Mouse (Mus musculus) left cerebral cortex, adult 11 months (tissue): ENCODE measurements around the gene Fstl3.

ENCODE experiments used
- DNase-seq: peaks from one replicate; pipeline ENCODE4 v3.0.0; 2022; ENCODE audit warnings: low spot score

The Fstl3 gene

DNA sequence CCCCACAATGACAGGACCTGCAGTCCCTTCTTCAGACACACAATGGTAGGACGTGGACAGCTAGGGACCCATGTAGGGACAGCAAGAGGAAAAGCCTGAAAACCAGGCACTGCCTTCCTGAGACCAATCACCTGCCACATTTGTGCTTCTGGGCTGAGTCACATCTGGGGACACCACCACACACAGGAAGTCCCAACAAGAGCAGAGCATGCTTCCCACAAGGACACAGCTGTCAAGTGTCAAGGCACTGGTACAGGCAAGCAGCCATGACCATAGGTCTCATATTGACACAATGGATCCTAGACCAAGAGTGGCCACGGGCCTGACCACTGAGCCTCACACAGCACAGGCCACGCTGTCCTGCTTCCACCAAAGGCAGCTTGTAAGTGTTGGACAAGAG is 14.2 kb upstream of the Fstl3 start:
- no peak for DNase-seq

DNA sequence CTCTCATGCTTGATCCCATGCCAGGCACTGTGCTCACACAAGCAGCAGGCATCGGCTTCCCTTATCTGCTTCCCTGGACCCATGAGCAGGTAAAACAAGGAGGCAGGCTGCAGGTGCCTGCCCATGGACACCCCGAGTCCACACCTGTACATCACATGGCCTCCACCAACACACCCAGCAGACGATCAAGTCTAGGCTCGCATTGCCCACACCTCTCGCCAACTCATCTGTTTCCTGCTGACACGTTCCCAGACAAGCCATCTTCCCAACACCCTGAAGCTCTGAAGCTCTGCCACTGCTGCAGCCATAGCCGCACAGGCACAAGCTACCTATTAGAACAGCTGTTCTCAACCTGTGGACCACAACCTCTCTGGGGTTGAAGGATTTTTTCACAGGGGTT is 12.8 kb upstream of the Fstl3 start:
- DNase-seq, result no peak

DNA sequence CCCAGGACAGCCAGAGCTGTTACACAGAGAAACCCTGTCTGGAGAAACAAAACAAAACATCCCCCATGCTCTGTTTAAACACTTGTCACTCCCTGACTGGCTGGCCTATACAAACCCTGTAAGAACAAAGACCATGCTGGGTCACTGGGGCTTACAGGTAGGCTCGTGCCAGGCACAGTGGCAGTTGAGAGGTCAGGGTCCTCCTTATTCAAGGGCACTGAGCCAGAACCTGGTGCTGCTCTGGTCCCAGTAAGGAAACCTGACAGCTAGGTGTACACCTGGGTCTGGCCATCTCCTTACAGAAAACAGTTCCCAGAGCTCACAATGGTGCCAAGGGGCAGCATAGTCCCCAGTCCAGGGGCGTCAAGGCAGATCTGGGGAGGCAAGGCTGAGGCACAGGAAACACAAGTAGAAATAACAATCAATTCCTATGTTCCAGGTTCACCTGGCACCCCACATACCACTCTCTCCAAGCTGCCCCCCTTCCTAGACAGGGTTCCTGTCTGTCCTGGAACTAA is 11.8 kb upstream of the Fstl3 start:
- no peak for DNase-seq

DNA sequence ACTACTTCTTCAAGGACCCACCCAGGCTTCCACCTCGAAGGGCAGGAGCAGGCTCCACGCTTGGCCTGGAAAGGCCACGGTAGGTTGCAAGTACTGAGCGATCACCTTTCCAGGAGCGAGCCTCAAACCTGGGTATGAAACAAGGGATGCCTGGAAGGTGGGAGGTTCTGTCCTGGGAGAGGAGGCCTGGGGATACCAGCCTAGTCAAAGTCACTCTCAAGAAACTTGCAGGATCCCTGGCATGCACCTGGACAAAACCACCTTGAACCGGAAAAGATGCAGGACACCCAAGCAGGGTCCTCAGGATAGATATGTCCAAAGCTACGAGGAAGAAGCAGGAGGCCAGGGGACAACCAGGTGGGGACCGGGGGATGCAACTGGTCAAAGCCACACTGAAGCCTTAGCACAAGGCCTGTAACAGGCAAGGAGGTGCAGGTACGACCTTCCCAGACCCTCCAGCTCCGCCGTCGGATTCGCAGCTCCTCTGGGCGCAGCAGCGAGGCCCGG is 11.0 kb upstream of the Fstl3 start:
- no peak for DNase-seq

DNA sequence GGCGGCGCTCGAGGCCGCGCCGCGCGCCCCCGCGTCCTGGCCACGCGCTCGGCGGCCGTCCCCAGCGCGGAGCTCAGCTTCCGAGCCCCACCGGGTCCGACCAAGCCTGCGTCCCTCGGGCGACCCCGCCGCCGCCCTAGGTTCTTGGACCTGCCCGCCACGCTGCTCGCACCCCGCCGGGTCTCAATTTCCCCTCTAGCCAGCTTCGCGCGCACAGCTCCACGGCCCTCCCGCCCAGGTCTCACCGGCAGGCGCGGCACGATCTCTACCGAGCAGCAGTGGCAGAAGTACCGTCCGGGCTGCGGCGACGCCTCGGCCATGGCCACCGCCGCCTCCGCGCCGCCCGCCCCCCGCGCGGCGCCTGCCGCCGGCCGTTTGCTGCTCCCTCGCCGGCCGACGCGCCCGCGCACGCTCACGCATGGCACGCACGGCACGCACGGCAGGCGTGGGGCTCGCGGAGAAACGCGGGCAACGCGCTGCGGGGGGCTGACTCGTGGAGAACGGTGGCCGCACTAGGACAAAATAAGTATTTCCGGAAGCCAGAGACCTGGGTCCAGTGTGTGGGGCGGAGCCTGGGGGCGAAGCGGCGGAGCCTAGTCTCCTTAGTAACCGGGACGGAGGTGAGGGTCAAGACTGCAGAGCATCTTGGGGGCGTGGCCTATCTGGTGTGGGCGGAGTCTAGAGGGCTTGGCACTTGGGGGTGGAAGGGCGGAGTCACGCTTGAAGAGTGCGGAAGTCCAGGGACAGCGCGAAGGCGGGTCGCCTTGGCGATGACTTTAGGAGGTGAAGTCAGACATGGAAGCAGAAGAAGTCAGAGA is 10.4 kb upstream of the Fstl3 start, which contains the start of gene Rnf126:
Gene Rnf126 (minus strand): TSS at position 445 of the 818 bp plus-strand sequence.
- peak; percentile 99 for DNase-seq

DNA sequence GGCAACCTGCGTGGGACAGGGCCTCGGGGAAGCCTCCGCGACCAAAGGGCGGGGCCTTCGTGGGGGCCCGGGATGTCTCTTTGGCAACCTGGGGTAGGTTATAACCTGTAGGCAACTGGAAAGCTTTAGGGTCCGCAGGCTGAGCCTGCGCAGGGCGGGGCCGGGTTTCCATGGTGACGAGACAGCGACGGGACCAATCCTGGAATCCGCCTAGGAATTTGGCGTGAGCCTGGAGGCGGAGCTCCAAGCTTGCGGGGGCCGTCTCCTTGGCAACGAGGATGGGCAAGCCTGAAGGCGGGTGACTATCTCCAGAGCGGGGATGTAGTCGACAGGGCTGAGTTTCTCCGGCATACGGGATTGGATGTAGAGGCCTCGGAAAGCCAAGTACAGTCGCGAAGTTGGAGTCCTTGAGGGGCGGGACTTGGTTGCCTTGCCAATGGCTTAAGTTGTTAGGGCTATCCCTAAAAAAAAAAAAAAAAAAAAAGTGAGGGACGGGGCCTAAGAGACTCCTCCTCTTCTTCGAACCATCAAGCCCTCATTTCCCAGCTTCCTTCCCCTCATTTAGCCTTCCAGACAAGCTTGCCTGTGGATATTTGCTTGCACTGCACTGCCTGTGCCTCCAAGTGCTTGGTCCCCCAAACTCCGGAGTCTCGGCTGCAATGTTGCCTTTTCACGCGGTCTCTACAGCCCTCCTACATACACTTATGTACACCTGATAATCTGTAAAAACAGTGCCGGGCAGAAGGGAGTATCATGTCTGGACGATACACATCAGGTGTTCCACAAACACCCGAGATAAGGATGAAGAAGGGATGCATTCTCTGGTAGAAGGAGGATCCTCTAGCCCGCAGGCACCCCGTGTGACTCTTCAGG is 9.5 kb upstream of the Fstl3 start:
- DNase-seq, result peak; percentile 93

DNA sequence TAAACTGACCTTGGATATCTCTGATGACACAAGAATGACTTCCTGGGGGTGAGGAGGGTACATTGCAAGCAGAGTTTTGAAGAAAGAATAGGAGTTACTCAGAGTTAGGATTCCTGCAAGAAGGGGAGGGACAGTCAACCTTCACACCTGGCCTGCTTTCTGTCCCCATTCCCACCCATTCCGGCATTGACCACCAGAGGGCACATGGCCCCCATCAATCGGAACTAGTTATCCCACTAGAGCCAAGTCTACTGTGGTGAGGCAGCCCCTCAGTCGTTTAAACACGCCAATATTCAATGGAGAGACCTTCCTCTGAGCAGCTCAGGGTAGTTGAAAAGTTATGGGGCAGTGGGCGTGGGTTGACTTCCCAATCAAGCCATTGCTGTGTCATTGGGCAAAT is 8.7 kb upstream of the Fstl3 start:
- DNase-seq, result no peak

DNA sequence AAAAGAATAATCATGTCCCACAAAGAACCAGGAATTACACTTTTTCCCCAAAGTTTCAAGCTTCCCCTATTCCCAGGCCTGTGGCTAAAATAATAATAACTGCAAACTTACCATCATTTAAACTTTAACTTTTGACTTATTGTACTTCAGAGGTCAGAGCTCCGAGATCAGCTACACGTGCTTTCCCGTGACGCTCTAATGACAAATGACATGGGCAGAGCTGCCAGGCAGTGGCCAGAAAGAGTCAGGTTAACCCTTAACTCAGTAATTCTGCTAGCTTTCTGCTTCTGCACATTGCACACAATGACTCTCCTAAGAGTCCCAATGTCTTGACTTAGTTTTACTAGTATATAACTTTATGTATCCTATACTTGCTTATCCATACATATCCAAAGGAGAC is 7.7 kb upstream of the Fstl3 start:
- no peak for DNase-seq

DNA sequence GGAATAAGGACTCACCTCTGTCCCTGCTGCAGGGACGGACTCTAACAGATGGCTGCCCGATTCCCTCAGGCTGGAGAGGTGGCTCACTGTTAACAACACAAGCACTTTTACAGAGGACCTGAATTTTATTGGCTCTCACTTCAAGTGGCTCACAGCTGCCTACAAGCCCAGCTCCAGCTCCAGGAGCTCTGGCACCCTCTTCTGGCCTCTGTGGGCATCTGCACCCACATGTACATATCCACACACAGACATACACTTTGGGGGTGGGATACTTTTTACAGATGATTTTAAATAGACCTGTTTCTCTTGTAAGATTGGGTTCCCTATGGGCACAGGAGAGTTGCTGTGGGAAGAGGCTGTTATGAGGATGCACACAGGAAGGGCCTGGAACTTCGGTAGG is 4.8 kb upstream of the Fstl3 start:
- DNase-seq, result no peak

DNA sequence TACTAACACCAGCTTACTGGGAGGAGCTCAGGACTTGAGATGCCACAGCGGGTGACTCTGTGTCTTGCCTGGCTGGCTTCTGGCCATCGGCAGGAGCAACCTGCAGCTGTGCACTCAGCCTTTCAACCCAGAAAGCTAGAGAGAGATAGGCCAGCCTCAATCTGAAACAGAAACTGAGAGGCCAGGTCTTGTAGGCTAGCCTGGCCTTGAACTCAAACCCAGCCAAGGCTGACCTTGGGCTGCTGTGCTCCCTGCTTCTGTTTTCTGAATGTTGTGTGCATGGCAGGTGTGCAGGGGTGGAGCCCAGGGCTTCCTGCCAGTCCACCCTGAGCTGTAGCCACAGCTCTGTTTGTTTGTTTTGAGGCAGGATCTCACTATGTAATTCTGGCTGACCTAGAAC is 3.9 kb upstream of the Fstl3 start:
- DNase-seq, result no peak

DNA sequence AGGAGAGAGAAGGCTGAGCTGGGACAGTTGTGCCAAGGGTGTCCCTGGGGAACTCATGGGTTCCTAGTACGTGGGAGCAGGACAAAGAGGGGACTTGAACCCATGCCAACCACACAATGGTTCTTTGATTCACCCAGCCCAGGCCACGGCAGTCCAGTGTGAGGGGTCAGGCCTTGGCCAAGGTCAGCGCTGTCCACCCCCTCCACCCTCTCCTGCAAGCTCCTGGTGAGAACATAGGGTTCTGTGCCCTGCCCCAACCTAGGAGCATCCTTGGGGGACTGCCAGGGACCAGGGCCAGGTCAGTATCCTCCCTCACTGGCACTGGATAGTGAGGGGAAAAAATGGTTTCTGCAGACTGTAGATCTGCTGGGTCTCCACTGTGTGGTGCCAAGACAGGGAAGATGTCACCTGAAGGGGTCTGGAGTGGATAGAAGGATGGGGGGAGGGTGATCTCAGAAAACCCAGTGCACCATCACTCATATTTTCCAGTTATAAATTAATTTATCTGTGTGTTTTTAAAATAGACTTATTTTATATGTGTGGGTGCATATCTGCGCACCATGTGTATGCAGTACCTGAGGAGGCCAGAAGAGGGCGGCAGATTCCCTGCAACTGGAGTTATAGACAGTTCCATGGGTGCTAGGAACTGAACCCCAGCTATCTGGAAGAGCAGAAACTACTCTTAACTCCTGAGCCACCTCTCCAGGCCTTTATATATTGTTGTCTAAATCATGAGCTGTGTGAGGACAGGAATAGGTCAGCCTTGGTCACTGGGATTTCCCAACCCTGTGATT is 2.4 kb upstream of the Fstl3 start:
- DNase-seq, result no peak

DNA sequence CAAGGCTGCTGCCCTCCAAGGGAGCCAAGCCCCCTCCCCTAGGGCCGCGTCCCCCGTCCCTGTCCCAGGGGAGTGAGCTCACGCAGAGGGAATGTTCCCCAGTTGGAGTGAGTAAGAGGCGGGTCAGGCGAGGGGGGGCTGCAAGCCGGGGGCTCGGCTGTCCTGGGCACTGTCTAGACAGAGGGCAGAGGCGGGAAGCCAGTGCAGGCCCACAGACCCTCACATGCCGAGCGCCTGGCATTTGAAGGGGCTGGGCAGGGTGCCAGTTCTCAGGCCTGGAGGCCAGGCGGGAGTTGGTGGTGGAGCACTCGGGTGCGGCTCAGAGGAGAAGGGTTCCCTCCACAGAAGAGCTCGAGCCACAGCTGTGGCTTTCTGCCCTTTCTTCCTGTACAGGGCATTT is 934 bp downstream of the Fstl3 start:
- no peak for DNase-seq

DNA sequence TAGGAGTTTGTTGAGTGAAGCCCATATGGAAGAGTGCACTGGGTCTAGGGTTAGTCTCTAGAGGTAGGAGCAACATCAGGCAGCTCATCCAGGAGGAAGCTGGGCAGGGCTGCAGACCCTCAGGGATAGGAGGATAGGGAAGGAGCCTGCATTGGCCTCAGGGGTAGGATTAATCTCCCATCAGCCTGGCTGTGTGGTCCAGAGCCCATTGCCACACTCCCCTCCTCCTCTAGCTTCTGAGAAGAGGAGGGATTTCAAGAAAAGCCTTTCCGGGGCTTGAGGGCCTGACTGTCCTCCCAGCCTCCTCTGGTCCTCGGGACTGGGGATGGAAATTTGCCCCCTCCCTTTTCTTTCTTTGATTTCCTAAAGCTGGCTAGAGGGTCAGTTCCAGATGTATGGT is 2.1 kb downstream of the Fstl3 start:
- no peak for DNase-seq

DNA sequence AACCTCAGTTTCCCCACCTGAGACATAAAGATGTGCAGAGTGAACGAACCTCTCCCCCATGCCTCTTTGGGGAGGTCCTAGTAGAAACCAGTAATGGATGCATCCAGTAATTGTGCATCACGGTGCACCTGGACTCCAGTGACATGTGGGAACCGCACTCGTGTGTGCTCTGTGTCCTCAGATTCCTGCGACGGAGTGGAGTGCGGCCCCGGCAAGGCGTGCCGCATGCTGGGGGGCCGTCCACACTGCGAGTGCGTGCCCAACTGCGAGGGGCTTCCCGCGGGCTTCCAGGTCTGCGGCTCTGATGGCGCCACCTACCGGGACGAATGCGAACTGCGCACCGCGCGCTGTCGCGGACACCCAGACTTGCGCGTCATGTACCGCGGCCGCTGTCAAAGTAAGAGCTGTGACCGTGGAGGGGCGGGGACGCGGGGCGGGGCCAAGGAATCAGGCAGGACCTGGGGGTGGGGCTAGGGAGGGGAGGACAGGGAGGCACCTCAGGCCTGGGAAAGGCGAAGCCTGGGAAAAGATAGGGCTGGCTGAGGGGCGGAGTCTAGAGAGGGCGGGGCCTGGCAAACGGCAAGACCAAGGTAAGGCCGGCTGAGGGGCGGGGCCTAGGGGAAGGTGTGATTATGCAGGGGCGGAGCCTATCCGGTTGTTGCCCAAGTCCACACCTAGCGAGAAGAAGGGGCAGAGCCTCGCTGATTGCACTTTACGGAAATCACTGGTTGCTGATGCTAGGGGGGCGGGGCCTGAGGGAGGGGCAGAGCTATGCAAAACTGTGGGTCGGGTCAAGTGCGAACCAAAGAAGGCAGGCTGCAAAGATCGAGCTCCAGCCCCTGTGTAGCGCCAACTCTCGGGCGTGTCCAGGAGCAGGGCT is 3.0 kb downstream of the Fstl3 start:
- peak; percentile 96 for DNase-seq

DNA sequence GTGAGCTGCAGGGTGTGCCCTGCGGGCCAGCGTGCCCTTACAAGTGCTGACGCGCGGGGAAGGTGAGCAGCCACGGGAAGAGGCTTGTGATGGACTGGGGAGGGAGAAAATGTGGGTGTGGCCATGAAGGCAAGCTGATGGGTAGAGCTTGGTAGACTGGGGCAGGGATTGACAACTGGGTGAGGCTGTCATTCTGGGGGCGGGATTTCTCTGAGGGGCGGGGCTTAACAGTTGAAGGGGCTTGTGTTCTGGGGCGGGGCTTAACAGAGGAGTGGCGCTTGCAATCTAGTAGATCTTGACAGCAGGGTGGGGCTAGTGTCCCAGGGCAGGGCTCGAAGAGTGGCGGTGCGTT is 3.6 kb downstream of the Fstl3 start:
- no peak for DNase-seq

DNA sequence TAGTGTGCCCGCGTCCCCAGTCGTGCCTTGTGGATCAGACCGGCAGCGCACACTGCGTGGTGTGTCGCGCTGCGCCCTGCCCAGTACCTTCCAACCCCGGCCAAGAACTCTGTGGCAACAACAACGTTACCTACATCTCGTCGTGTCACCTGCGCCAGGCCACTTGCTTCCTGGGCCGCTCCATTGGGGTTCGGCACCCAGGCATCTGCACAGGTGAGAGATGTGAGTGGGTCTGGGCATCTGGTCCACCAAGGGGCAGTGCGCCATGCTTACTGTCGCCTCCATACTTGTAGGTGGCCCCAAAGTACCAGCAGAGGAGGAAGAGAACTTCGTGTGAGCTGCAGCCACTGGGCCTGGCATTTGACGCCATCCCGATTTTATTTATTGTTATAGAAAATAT is 4.1 kb downstream of the Fstl3 start:
- DNase-seq, result no peak

DNA sequence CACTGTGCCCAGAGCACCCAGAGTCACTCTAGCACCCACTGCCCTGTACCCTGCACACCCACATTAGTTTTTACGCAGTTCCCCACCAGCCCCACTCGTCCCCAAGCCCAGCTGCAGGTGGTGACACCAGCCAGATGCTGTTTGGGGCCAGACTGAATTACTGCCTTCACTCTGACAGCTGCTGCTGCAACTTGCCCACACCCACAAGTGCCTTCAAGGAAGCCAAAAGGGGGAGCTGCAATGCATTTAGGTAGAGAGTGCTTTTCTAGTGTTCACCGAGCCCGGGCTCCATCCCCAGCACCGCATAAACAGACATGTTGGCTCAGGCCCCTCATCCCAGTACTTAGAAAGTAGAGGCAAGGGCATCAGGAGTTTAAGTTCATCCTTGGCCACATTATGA is 4.9 kb downstream of the Fstl3 start:
- DNase-seq, result no peak

DNA sequence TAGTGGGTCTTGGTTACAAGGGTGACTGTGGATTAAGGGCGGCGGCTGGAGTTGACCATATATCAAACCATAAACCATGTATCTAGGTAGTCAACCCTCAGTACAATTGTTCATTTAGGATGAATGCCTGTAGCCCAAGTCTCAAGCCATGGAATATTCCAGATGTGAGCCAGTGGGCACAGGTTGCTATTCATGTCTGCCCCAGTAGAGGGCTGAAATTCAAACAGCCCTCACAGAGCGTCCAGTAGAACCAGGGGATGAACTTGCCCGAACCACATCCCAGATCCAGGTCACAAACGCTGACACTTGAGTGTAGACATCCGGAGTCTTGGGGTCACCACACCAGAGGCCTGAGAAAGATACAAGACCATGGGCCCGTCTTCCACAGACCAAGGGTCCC is 6.0 kb downstream of the Fstl3 start:
- no peak for DNase-seq

DNA sequence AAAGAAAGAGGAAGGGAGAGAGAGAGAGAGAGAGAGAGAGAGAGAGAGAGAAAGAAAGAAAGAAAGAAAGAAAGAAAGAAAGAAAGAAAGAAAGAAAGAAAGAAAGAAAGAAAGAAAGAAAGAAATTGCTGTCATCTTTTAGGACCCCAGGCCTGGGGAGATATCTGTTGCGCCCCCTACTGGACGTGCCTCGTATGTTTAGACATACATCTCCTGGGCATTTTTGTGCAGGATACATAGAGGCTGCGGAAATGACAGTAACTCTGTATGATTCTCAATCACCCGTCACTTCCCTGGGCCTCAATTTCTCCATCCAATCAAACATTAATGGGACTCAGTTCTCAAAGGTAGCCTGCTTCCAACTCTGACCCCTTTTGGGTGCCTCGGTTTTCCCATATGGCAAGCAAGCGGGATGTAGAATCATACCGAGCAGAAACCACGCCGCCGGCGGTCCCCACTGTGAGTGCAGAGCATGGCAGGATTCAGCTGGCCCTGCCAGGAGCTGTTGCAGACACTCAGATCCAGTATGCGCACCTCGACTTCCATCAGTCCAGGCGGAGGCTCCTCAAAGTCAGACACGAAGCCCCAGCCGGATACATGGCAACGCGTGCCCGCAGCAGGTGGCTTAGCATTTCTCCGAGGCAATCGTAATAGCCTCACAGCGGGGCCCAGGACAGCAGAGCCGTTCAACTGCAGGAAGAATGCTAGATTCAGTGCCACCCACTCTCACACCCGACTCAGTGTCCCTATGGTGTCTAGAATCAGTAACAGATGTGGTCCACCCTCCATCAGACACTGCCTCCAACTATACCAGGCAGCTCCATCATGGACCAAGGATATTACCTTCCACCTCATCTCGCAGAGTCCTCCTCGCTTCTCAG is 7.1 kb downstream of the Fstl3 start:
- no peak for DNase-seq
